Mouse (Mus musculus) adrenal gland, postnatal 10 days (tissue): ENCODE data around the gene Cntrl. TPM values are rescaled to one million over a fixed set of nuclear protein-coding genes. Genes with fewer than 3 reads are reported as not detected.

ENCODE experiments used
- DNase-seq: peaks from one replicate; pipeline ENCODE4 v3.0.0; 2021; ENCODE audit warnings: mixed read lengths
- total RNA-seq, 2 experiments: library from RNA; stranded (reverse); gene quantifications; 2 replicates each; pipeline ENCODE4 v1.2.3; 2021

The Cntrl gene
- total RNA-seq, 2 experiments from 2014 or later: 12.6 to 22.7 TPM

- no peak for DNase-seq
These were observed 15.4 kb downstream of the Cntrl start for GRCm38 (mm10) chr2:35124716-35125115.

- DNase-seq: no peak
These were observed 22.2 kb downstream of the Cntrl start for GRCm38 (mm10) chr2:35131491-35131890.

GRCm38 (mm10) chr2:35131991-35132661 is 22.8 kb downstream of the Cntrl start:
- peak; percentile 96 for DNase-seq

- DNase-seq: no peak
These were observed 23.4 kb downstream of the Cntrl start for GRCm38 (mm10) chr2:35132662-35133055.

- no peak for DNase-seq
These were observed 24.6 kb downstream of the Cntrl start for GRCm38 (mm10) chr2:35133891-35134290.

GRCm38 (mm10) chr2:35138576-35138975 is 29.3 kb downstream of the Cntrl start:
- no peak for DNase-seq

- no peak for DNase-seq
These were observed 32.4 kb downstream of the Cntrl start for GRCm38 (mm10) chr2:35141673-35142072.

- no peak for DNase-seq
These were observed 39.5 kb downstream of the Cntrl start for GRCm38 (mm10) chr2:35148806-35149205.

GRCm38 (mm10) chr2:35151303-35151882 is 42.1 kb downstream of the Cntrl start:
- DNase-seq: no peak

GRCm38 (mm10) chr2:35153179-35153578 is 43.9 kb downstream of the Cntrl start:
- DNase-seq: no peak

- DNase-seq: no peak
These were observed 44.7 kb downstream of the Cntrl start for GRCm38 (mm10) chr2:35153844-35154554.

- DNase-seq: no peak
These were observed 47.7 kb downstream of the Cntrl start for GRCm38 (mm10) chr2:35156985-35157384.

- DNase-seq: no peak
These were observed 48.5 kb downstream of the Cntrl start for GRCm38 (mm10) chr2:35157836-35158235.

- DNase-seq: no peak
These were observed 49.1 kb downstream of the Cntrl start for GRCm38 (mm10) chr2:35158358-35158757.

GRCm38 (mm10) chr2:35160206-35160605 is 50.9 kb downstream of the Cntrl start:
- DNase-seq: peak; percentile 73

GRCm38 (mm10) chr2:35161846-35162488 is 52.7 kb downstream of the Cntrl start:
- DNase-seq: no peak

- no peak for DNase-seq
These were observed 54.1 kb downstream of the Cntrl start for GRCm38 (mm10) chr2:35163396-35163795.

GRCm38 (mm10) chr2:35165416-35165815 is 56.1 kb downstream of the Cntrl start:
- DNase-seq: no peak

- no peak for DNase-seq
These were observed 57.5 kb downstream of the Cntrl start for GRCm38 (mm10) chr2:35166816-35167215.

GRCm38 (mm10) chr2:35169452-35169851 is 60.2 kb downstream of the Cntrl start:
- DNase-seq: no peak

- peak; percentile 69 for DNase-seq
These were observed 62.1 kb downstream of the Cntrl start for GRCm38 (mm10) chr2:35171341-35171861.

- DNase-seq: no peak
These were observed 63.0 kb downstream of the Cntrl start for GRCm38 (mm10) chr2:35172246-35172645.

- DNase-seq: no peak
These were observed 64.4 kb downstream of the Cntrl start for GRCm38 (mm10) chr2:35173666-35174065.
